Mouse (Mus musculus) frontal cortex, postnatal 36 days (tissue): ENCODE results near the gene Taar3.

Experiments used
- DNase-seq, 2 experiments: peaks; one replicate each; pipeline ENCODE4 v3.0.0; 2022; ENCODE audit warnings: low spot score in 2 of 2

Taar3 gene

DNA sequence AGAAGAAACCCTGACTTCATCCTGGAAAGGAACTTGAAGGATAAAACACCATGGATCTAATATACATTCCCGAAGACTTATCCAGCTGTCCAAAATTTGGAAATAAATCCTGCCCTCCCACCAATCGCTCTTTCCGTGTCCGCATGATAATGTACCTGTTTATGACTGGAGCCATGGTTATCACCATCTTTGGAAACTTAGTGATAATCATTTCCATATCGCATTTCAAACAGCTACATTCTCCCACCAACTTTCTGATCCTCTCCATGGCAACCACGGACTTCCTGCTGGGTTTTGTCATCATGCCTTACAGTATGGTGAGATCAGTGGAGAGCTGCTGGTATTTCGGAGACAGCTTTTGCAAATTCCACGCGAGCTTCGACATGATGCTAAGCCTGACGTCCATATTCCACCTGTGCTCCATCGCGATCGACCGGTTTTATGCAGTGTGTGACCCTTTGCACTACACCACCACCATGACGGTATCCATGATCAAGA, at the start of gene Taar3:
Taar3 (plus strand) TSS at position 51 of the 498 bp plus-strand sequence.
- DNase-seq, result peak; percentile 8 to 11

DNA sequence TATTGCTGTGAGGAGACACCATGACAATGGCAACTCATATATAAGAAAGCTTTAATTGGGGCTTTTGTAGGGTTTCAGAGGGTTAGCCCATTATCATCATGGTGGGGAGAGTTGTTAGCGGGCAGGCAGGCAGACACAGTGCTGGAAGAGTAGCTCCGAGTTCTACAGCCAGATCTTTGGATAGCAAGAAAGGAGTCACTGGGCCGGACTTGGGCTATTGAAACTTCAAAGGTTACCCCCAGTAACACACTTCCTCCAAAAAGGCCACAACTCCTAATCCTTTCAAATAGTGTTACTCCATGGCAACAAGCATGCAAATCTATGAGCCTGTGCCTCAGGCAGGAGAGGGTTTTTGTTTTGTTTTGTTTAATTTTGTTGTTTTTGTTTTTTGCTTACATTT, 48.2 kb upstream of the Taar3 start:
- DNase-seq, result no peak

DNA sequence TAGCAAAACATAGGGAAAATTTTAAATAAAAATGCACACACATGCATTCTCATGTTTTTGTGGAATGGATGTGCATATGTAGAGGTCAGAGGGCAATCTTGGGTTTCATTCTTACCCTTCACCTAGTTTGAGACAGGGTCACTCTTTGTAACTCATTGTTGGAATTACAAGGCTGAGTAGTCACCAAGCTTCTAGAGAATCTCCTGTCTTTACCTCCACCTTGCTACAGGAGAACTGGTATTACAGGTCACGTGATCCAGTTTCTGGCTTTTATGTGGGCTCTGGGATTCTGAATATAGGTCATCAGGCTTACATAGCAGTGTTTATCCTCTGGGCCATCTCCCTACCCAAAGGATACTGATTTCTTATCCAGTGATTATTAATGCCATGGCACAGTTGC, 43.7 kb upstream of the Taar3 start:
- no peak for DNase-seq

DNA sequence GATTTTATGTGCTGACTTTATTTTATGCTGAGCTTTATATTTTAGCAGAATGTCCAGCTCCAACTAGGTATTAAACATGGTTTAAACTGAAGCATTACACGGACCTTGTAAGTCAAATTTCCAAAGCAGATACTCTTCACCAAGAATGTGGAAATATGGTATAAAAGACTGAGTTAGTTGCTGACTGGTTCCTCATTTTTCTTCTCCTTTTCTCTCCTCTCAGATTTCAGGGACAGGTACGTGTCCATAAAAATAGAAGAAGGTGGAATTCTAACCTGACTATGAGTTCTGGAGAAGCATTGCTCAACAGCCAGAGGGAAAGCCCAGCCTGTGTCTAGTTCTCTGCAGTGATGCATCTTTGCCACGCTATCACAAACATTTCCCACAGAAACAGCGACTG, 29.3 kb upstream of the Taar3 start, which contains the start of gene Taar1:
Taar1 (plus strand) TSS at position 301 of the 400 bp plus-strand sequence.
- no peak for DNase-seq

DNA sequence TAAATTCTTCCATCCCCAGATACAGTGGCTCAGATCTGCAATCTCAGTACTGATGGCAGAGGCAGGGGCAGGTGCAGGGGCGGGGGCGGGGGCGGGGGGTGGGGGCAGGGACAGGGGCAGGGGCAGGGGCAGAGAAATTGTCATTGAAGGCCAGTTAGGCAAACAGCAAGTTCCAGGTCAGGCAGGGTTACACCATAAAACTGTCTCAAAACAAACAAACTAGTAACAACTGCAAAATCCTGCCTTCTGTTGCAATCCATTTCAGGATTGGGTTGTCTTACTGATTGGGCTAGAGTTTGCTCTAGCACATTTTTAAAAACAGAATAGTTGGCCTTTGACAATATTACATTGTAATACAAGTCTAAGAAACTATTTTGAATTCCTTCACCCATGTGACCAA, 26.9 kb upstream of the Taar3 start:
- DNase-seq, result no peak

DNA sequence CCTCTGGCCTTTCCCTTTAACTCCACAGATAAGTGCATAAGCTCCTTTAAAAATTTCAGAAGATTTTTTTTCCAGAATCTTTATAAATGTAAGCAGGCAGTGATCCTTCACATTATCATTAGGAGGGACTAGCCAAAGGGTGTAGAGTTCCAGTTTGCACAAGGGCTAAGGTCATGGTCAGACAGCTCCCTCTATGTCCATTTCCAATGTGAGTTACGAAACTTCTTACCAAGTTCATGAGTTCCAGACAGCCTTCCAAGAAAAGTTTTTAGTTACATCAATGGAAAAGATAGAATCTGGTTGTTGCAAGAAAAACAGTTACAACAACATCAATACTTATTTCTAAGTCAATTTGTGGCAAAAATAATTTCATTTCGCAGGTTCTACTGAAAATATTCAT, 25.4 kb upstream of the Taar3 start:
- DNase-seq, result no peak

DNA sequence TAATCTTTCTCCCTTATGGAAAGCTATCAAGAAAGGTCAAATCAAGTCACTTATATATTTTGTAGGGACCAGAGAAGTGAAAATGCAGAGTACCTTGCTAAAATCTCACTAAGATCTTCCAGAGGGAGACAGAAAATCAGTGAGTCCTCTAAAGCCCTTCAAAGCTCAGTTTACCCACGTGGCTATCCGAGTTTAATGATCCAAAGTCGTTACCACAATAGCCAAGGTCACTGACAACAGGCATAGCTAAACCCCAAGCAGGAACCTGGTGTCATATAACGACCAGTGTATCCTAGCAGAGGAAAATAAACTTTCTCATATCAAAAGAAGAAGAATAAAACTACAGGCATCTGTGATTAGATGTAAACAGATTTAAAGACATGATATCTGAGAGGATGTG, 11.7 kb upstream of the Taar3 start:
- DNase-seq, result no peak

DNA sequence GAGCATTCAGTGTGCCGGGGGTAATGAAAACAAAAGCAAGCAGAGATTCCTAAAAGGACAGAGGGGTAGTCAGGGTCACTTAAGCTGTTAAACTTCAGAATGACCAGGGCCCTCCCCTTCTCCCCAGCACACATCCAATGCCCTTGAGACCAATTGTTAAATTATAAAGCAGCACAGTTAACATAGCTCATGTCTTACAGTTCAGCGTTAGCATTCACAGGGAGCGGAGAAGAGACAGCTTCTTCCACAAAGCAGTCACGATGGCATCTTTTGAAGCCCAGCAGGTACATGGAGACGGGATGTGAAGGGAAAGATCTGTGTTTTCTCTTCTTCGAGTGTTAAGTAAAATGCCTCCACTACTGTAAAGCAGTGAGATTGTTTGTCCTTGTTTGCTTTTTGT, 11.0 kb upstream of the Taar3 start, which contains the start of gene Taar2:
Taar2 (plus strand) TSS at position 261 of the 400 bp plus-strand sequence.
- no peak for DNase-seq

DNA sequence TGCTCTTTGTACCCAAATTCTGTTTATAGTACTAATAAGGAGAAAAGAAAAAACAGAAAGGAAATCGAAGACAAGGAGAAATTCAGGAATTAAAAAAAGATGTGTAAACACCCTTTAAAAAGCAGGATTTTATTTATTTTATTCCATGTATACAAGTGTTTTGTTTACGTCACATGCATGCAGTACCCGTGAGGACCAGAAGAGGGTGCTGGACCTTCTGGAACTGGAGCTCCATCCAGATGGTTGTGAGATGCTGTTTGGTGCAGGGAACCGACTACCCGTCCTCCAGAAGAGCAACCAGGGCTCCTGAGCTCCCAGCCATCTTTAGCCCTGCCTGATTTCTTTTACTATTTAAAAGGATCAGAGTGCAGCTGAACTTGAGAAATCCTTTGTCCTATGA, 6.9 kb upstream of the Taar3 start:
- DNase-seq, result no peak

DNA sequence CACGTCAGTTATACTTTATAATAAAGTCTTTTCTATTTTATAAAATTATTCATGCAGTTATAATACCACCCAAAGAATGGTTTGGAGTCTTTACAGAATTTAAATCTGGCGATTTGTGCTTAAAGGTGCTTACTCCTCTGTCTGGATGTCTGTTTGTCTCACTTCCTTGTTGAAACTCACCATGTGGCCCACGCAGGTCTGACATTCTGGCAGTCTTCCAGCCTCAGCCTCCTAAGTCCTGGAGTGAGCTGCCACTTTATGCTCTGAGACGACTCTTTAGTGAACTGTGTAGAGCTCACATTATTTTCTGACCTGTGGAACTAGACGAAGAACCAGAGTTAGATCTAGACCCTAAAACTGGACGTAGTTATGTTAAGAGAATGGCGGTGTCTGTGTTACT, 1.3 kb upstream of the Taar3 start:
- DNase-seq, result no peak

DNA sequence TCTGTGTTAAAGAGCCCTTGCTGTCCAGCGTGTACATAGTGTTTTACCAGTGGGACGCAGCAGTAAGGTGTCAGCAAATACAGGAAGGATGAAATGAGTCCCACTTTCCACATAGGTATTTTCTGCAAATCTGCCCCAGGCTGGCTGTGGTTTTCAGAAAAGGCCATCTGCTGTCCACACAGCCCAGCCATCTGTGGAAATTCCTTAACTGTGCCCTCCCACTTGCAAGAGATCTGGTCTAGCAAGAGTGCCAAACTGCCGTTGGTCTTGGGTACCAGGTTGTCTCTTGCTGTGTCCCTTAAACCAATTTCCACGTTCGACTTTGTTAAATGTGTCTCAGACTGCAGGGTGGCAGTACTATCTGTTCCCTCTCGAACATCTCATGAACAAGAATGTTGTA, 2.4 kb downstream of the Taar3 start:
- no peak for DNase-seq

DNA sequence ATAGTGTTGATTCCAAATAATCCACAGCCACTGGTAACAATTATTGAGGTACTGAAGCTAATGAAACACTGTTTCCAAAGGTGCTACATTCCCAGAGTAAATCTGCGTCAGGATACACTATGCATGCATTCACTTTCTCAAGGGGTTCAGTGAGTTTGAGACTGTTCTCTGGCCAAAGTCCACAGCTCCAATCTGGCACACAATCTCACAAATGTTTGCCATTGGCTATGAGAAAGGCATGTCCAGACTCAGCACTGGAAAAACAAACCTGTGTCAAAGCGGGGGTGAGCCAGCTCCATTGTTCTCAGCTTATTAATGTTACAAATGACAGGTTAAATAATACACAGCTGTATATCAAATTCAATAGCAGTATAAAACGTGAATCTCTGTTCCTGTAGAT, 9.7 kb downstream of the Taar3 start:
- no peak for DNase-seq

DNA sequence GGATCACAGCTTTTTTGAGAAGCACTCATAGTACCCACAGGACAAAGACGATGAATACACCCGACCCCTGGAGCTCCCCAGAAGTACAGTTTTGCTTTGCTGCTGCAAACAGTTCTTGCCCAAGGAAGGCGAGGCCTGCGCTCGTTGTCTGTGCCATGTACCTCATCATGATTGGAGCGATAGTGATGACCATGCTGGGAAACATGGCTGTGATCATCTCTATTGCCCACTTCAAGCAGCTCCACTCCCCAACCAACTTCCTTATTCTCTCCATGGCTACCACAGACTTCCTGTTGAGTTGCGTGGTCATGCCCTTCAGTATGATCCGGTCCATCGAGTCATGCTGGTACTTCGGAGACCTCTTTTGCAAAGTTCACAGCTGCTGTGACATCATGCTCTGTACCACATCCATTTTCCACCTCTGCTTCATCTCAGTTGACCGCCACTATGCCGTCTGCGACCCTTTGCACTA, 11.1 kb downstream of the Taar3 start, which contains the start of gene Taar4:
Taar4 (plus strand) TSS at position 51 of the 472 bp plus-strand sequence.
- no peak for DNase-seq

DNA sequence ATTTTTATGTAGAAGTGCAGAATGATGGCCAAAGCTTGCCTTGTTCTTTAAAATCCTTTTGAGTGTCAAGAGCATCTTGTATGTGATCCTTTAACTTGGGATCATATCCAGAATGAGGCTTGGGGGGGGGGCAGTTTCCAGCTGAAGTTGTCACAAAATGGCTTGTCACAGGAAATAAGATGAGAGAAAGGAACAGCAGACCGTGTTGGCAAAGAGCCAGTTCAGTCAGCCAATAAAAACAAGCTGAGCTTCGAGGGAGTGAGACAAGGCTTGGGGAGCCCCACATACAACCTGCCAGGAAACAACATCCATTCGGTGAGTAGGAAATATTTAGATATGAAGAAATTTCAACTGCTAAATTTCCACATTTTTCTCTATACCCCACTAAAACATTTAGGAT, 14.1 kb downstream of the Taar3 start:
- DNase-seq, result no peak

DNA sequence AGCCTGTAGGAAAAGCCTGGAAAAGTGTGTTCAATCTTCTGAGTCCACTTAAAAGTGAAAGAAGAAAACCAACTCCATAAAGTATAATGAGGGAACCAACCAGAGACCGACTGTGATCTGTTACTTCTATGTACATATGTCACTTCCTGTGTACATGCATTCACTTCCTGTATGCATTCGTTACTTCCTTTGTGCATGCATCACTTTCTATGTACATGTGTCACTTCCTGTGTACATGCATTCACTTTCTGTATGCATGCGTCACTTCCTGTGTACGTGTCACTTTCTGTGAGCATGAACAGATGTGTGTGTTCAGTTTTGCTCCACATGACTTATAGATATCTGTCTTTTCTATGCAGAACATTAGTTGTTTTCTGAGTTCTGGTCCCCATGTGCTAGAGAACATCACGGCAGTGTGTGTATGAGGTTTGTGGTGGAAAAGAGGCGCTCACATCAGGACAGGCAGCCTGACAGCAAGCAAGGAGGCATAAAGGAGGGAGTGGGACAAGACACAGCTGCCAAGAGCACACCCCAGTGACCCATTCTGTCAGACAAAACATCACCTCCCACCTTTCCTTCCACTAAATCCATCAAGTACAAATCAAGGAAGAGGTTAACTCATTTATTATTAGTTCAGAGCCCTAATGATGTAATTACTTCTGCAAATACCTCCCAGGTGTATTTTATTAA, 15.7 kb downstream of the Taar3 start:
- no peak for DNase-seq

DNA sequence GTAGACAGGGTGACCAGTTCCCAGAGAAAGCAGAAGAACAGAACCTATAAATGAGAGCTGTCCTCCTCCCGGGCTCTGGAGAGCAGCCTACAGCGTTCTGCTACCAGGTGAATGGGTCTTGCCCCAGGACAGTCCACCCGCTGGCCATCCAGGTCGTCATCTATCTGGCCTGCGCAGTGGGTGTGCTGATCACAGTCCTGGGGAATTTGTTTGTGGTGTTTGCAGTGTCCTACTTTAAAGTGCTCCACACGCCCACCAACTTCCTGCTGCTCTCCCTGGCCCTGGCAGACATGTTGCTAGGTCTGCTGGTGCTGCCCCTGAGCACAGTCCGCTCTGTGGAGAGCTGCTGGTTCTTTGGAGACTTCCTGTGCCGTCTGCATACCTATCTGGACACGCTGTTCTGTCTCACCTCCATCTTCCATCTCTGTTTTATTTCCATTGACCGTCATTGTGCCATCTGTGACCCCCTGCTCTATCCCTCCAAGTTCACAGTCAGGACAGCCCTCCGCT, 21.4 kb downstream of the Taar3 start, which contains the start of gene Taar5:
Taar5 (plus strand) TSS at position 51 of the 510 bp plus-strand sequence.
- no peak for DNase-seq

DNA sequence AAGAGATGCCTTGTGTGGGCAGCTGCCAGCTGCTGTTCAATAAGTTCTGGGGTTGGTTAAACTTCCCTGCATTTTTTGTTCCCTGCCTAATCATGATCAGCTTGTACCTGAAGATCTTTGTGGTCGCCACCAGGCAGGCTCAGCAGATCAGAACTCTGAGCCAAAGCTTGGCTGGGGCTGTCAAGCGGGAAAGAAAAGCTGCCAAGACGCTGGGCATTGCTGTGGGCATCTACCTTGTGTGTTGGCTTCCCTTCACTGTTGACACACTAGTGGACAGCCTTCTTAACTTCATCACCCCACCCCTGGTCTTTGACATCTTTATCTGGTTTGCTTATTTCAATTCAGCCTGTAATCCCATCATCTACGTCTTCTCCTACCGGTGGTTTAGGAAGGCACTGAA, 21.9 kb downstream of the Taar3 start:
- DNase-seq, result no peak

DNA sequence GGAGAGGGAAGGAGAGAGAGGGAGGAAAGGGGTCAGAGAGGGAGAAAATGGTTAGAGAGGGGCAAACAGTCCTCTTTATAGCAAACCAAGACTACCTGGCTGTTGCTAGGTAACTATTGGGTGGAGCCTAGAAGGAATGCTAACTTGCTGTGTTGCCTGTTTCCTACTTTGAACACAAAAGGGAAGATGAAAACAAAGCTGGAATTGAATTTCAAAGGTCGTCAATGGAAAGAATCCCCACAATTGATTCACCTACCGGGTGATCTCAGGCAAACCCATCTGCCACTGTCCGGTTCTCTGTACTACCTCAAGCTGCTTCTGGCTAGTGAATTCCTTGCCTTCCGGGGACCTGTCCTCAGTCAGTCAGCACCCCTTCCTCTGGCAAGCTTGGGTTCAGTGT, 28.6 kb downstream of the Taar3 start:
- no peak for DNase-seq

DNA sequence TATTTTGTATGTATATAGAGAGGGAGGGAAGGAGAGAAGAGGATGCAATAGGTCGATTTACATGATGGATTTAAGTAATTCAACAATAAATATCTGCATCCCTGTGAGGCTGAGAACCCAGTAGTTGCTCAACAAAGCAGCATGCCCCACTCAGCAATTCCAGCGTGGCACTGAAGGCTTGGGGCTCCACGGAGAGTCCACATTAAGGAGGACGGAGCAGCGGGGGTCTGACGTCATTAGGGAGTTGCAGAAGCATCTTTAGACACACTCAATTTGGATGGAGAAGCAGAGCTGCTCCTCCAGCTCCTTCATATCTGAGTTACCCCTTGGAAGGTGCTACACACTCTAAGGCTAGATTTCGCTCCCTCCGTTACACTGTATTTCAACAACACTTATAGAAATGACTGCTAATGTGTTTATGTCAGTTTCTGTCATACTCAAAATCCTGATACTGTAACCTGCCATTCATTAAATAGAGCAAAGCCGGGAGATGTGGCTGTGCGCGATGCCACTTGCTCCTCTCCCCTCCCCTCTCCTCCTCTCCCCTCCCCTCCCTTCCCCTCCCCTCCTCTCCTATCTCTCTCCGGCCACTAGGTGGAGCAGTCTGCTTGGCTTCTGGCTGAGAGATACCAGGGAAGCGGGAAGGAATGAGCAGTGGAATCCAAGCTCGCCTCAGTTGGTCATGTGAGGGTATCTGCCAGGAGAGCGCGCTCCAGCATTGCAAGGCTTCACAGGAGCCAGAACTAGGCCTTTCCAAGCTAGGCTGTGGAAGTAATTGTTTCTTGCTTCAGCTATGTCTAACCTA, 29.7 kb downstream of the Taar3 start:
- peak; percentile 57 to 70 for DNase-seq

DNA sequence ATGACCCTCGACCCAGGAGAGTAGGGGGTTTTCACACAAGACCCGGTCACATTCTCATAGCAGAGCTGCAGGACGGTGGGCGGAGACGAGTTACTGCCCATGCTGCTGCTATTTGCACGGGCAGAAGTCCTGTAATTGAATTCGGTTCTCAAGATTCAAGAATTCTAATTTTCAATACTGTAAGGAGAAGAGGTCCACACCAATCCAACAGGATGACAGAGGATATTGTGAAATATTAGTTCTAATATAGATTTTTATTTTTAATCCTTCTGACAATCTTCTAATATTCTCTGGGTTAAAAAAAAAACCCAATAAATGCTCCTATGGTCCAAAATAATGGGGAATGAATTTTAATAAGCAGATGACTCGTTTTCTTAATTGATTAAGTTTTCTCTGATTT, 36.2 kb downstream of the Taar3 start, which contains the start of gene Taar6:
Taar6 (minus strand) TSS at position 101 of the 400 bp plus-strand sequence.
- no peak for DNase-seq

DNA sequence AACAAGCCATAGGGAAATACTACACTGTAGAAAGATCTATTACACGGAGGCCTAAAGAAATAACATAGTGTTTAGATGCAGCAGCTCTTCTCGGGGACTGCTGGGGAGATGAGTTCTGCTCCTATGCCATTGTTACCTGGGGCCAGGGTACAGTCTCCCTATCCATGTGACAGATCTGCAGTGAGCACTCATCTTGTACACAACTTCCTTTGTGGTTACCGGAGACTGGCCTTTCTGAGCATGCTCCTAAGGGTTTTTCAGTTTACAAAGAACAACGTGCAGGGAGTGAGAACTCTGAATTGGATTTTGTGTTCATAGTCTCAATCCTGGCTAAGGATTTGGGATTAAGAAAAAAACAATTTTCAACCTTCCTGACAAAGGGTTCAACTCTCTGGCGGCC, 37.1 kb downstream of the Taar3 start:
- no peak for DNase-seq

DNA sequence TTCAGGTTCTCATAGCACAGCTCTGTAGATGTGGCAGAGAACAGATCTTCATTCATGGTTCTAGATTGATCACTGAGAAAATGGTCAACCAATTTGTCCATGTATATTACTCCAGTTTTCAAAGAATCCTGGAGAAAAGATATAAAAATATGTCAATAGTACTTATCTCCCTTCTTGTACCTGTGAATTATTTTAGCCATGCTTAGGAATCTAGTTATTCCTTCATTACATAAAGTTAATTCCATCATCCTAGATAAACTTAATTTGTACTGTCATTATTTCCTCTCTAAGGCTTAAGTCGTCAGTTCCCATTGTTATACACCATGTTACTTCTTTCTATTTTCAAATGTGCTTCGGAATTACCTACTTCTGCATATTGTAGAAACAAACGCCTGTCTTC, 44.0 kb downstream of the Taar3 start, which contains the start of gene Taar7a:
Taar7a (minus strand) TSS at position 101 of the 400 bp plus-strand sequence.
- no peak for DNase-seq
